Mouse (Mus musculus) ES-Bruce4 (cell line): Measurements from ENCODE around the gene Cog3. TPM values are rescaled to one million over a fixed set of nuclear protein-coding genes. Genes with fewer than 3 reads are reported as not detected.

Experiments used
- H3K27ac ChIP-seq: 2 replicates; pipeline ENCODE4 v1.5.1; 2012; ENCODE audit warnings: low read length, inconsistent platforms; ENCODE audit not compliant: insufficient read depth
- H3K27me3 ChIP-seq: 2 replicates; pipeline ENCODE4 v1.6.1; 2012; ENCODE audit warnings: mild to moderate bottlenecking, low read length, inconsistent platforms; ENCODE audit not compliant: control insufficient read depth, poor library complexity, insufficient read depth, severe bottlenecking
- H3K36me3 ChIP-seq: 2 replicates; pipeline ENCODE4 v1.6.1; 2012; ENCODE audit warnings: inconsistent platforms, mild to moderate bottlenecking, low read length, moderate library complexity; ENCODE audit not compliant: control insufficient read depth, poor library complexity, insufficient read depth, severe bottlenecking
- H3K4me1 ChIP-seq: one replicate; pipeline ENCODE4 v1.8.1; 2011; ENCODE audit warnings: low read length; ENCODE audit not compliant: control insufficient read depth, insufficient read depth
- H3K4me3 ChIP-seq: 2 replicates; pipeline ENCODE4 v1.5.1; 2011; ENCODE audit warnings: low read depth, mild to moderate bottlenecking, low read length
- H3K9ac ChIP-seq: 2 replicates; pipeline ENCODE4 v1.6.1; 2012; ENCODE audit warnings: low read depth, mild to moderate bottlenecking, inconsistent platforms; ENCODE audit not compliant: poor library complexity, severe bottlenecking
- H3K9me3 ChIP-seq: replicated peaks from 2 replicates; pipeline ENCODE4 v1.6.1; 2012; ENCODE audit warnings: mild to moderate bottlenecking, low read length, inconsistent platforms; ENCODE audit not compliant: control insufficient read depth, poor library complexity, insufficient read depth, severe bottlenecking
- CTCF ChIP-seq: IDR thresholded peaks from one replicate; pipeline ENCODE4 v1.8.1; 2011; ENCODE audit warnings: low read depth, low read length
- EP300 ChIP-seq: IDR thresholded peaks from 2 replicates; pipeline ENCODE4 v1.6.1; 2011; ENCODE audit warnings: low read depth, low read length; ENCODE audit not compliant: insufficient read depth
- POLR2A ChIP-seq: IDR thresholded peaks from one replicate; pipeline ENCODE4 v1.8.1; 2011; ENCODE audit warnings: low read length; ENCODE audit not compliant: insufficient read depth
- polyA plus RNA-seq: library from polyadenylated mRNA; stranded (reverse); fragments of >200 nt; gene quantifications from 2 replicates; pipeline ENCODE4 v1.2.4, GENCODE M21; 2011; ENCODE audit warnings: low read depth; ENCODE audit not compliant: missing spikeins, insufficient read depth, insufficient read length

Gene Cog3
- polyA plus RNA-seq, 1 experiment: 24.6 TPM

GRCm38 (mm10) chr14:75751040-75751439 lies 3.3 kb downstream of the Cog3 start:
- Histone ChIP-seq H3K4me1 (peaks cover 1% of the 10 kb centered on the region), H3K9ac (no peak overlapping the region), H3K36me3 (peaks cover 9% of the 10 kb centered on the region), H3K27ac (no peak overlapping the region), H3K27me3 (no peaks in the 10 kb centered on the region), H3K4me3 (no peak overlapping the region), H3K9me3 (no peaks in the 10 kb centered on the region)
- TF ChIP-seq EP300 (no peak), CTCF (no peak), POLR2A (no peak)

- Histone ChIP-seq H3K9ac (no peak overlapping the region), H3K27ac (no peak overlapping the region), H3K4me3 (no peak overlapping the region), H3K4me1 (peaks cover 1% of the 10 kb centered on the region), H3K9me3 (no peaks in the 10 kb centered on the region), H3K27me3 (no peaks in the 10 kb centered on the region), H3K36me3 (peaks cover 13% of the 10 kb centered on the region)
- TF ChIP-seq CTCF (no peak), EP300 (no peak), POLR2A (no peak)
Measured at GRCm38 (mm10) chr14:75749123-75749522, 5.2 kb downstream of the Cog3 start.

GRCm38 (mm10) chr14:75747960-75748359 lies 6.4 kb downstream of the Cog3 start:
- H3K9me3 ChIP-seq: no peaks in the 10 kb centered on the region
- no peak overlapping the region for H3K27ac ChIP-seq
- H3K9ac ChIP-seq: no peak overlapping the region
- peaks cover 1% of the 10 kb centered on the region for H3K4me1 ChIP-seq
- peaks cover 13% of the 10 kb centered on the region for H3K36me3 ChIP-seq
- TF ChIP-seq CTCF (no peak), EP300 (no peak), POLR2A (no peak)
- H3K27me3 ChIP-seq: no peaks in the 10 kb centered on the region
- H3K4me3 ChIP-seq: no peak overlapping the region

- TF ChIP-seq CTCF: no peak
- TF ChIP-seq POLR2A: no peak
- H3K36me3 ChIP-seq: peaks cover 24% of the 10 kb centered on the region
- H3K4me1 ChIP-seq: no peaks in the 10 kb centered on the region
Measured at GRCm38 (mm10) chr14:75741904-75742303, 12.4 kb downstream of the Cog3 start.

GRCm38 (mm10) chr14:75735597-75735996 lies 18.7 kb downstream of the Cog3 start:
- Histone ChIP-seq H3K27me3 (no peaks in the 10 kb centered on the region), H3K4me1 (no peaks in the 10 kb centered on the region), H3K9me3 (no peaks in the 10 kb centered on the region), H3K27ac (no peak overlapping the region), H3K4me3 (no peak overlapping the region), H3K36me3 (peaks cover 26% of the 10 kb centered on the region), H3K9ac (no peak overlapping the region)
- no peak for TF ChIP-seq EP300
- no peak for TF ChIP-seq CTCF
- TF ChIP-seq POLR2A: no peak

More at GRCm38 (mm10) chr14:75741904-75742303, 12.4 kb downstream of the Cog3 start:
- no peak overlapping the region for H3K9ac ChIP-seq
- no peak overlapping the region for H3K27ac ChIP-seq
- H3K4me3 ChIP-seq: no peak overlapping the region
- H3K9me3 ChIP-seq: no peaks in the 10 kb centered on the region
- no peaks in the 10 kb centered on the region for H3K27me3 ChIP-seq

- no peak overlapping the region for H3K27ac ChIP-seq
- no peak for TF ChIP-seq CTCF
- no peak for TF ChIP-seq EP300
- TF ChIP-seq POLR2A: no peak
- no peaks in the 10 kb centered on the region for H3K27me3 ChIP-seq
- H3K9ac ChIP-seq: no peak overlapping the region
- H3K36me3 ChIP-seq: peaks cover 33% of the 10 kb centered on the region
- H3K9me3 ChIP-seq: no peaks in the 10 kb centered on the region
- no peaks in the 10 kb centered on the region for H3K4me1 ChIP-seq
- H3K4me3 ChIP-seq: no peak overlapping the region
Measured at GRCm38 (mm10) chr14:75732631-75733030, 21.7 kb downstream of the Cog3 start.
